Mouse (Mus musculus) left cerebral cortex, adult 8-10 months (tissue): ENCODE measurements around the gene Phactr1. TPM values are rescaled to one million over a fixed set of nuclear protein-coding genes. Genes with fewer than 3 reads are reported as not detected.

ENCODE experiments used
- DNase-seq, 2 experiments: peaks; one replicate each; pipeline ENCODE4 v3.0.0; 2022; ENCODE audit warnings: low spot score in 2 of 2
- total RNA-seq, 4 experiments: library from RNA; stranded (reverse); gene quantifications; 2 replicates each; pipeline ENCODE4 v1.2.4; 2022

Phactr1 gene
- 100 to 1,000 TPM; 515 to 570 (median 537) TPM for total RNA-seq

DNA sequence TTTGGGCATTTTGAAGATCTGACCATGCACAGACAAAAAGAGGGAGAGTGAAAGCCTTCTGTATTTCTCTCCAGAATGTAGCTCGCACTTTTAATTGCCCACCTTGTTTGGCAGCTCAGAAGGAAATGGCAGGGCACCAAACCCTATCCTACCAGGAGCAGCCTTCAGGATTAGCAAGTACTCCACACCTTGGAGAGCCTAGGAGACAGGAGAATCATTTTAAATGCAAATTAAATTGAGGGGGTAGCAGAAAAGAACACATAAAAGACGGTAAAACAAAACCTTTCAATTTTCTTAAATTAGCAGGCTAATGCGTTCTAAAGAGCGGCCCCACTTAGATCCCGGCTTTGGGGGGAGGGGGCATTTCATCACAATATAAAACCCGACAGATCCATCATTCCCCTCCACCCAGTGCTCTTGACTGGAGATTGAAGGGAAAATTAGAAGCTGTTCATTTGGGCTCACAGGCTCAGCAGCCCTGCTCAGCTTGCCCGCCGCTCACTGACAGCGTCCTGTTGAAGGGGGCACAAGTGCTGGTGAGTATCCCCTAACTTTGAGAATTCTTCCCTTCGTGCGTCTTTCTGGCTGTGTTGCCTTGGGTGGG lies at the start of gene Phactr1:
Gene Phactr1, plus strand, starts transcription at position 233 of the 604 bp plus-strand sequence.
- peak in 1 of 2 experiments; percentile 56 for DNase-seq

DNA sequence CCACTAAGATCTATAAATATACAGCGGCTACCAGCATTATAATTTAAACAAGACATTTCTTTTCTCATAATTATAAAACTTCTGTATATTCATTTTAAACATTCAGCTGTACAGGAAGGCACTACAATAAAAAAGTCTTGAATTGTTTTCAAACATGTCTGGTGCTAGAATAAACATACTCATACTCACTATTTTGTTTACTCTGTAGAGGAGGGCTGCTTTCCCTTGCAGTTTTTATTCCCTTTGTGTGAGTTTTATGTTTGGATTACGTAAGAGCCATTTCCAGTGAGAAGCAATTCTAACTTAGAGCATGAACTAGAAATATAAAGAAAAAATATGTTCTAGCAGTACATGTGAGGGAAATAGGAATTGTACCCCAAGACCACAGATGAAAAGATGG lies 45.5 kb upstream of the Phactr1 start:
- no peak for DNase-seq

GRCm38 (mm10) chr13:42650228-42650627 lies 30.2 kb upstream of the Phactr1 start:
- no peak for DNase-seq

DNA sequence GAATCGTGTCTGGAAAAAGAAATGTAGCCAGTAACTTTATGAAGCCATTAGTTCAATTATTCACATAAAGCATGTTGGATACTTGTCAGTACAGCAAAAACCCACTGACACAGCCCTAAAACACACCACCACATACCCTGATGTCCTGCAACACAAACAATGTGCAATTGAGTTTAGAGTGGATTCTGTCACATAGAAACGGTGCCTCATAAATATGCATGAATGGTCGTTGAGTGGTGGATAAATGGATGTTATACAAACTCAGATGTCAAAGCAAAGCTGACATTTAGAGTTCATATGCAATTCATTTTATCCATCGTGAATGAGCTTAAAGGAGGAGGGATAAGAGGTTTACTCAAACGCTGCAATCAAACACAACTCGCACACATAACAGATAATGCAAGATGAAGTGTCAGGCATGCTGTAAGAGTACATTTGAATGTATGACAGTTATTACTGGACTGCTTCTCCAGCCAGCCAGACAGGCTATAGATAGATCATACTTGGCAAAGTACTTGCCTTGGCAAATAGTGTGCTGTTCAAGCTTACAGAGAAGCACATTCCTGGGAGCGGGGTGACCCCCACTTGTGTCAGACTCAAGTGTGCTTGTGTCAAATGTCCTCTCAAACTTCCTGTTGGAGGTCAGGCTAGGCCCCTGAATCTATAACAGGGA lies 23.6 kb upstream of the Phactr1 start:
- no peak for DNase-seq

- peak in 1 of 2 experiments; percentile 67 for DNase-seq
Observed at GRCm38 (mm10) chr13:42671651-42672290, 8.7 kb upstream of the Phactr1 start.

GRCm38 (mm10) chr13:42681299-42681698 lies 876 bp downstream of the Phactr1 start:
- peak in 1 of 2 experiments; percentile 50 for DNase-seq

GRCm38 (mm10) chr13:42684181-42684580 lies 3.8 kb downstream of the Phactr1 start:
- peak; percentile 50 to 95 for DNase-seq

DNA sequence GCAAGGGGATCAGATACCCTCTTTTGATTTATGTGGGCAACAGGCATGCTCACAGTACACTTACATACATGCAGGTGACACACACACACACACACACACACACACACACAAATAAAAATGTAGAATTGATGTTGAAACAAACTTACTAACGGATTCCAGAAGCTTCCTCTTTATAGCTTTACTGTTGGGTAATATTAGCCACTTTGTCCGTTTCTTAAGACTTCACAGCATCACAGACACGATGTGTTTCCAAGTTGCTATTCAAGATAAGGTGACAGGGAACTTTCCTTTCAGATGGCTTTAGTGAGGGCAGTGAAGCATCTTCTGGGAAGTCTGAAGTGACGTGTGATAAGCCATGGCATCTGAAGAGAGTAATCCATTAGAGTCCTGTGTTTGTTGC lies 11.8 kb downstream of the Phactr1 start:
- DNase-seq, result no peak

DNA sequence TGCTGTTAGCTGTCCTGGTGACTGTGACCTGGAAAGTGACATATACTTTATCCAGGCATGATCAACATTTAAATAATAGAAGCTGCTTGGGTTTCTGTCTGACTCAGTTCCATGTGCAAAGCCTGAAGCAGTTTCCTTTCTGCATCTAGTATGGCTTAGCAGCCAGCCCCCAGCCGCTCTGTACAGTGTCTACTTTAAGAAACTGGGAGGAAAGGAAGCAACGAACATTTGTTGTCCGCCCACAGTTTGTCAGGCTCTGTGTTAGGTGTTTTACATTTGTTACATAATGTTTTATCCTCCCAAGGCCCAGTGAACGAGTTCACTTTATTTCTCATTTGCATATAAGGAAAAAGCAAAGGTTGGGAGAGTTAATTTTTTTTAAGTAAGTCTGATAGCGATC lies 16.2 kb downstream of the Phactr1 start:
- DNase-seq, result peak in 1 of 2 experiments; percentile 93

- DNase-seq, result no peak
Observed at GRCm38 (mm10) chr13:42709148-42709547, 28.7 kb downstream of the Phactr1 start.

DNA sequence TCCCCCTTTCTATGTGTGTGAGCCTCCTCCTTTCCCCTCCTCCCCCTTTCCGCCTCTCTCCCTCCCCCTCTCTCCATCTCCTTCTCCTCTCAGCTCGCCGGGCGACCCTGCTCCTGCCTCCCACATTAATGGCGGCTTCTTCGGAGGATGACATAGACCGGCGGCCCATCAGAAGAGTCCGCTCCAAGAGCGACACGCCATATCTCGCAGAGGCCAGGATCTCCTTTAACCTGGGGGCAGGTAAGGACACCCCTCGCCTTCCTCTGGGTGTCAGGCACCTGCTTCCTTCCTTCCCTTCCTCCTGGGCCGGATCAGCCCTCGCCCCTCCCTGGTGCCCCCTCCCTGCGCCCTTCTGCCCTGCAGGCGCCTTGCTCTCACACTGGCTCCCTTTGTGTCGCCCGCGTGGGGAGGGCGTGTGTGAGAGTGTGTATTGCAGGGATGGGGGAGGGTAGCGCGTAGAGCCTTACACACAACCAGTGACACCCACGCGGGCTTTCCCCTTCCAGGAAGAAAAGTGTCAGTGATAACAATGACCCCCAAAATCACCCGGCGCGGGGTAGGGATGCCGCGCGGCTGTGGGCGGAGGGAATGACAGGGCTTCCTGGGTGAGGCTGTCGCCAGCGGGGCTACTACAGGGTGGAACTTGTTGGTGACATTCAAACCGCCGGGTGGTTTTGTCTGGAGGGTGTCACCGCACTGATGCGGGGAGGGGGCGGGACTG lies 29.3 kb downstream of the Phactr1 start:
- peak in 1 of 2 experiments; percentile 51 for DNase-seq

DNA sequence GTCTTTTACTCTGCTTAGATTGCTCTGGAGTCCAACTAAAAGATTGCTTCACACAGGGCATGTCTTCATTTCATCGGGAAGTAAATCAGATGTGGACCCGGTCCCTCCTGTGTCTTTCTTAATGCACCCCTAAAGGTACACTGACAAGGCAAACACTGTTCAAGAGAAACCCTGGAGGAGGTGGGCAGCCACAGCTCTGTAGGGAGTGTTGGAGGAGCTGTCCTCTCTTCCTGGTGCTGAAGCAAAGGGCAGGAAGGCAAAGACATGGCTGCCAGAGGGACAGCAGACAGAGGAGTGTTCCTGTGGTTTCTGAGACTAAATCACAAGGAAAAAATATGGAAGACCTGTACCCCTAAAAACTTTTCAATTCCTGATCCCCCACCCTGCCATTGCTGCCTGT lies 31.1 kb downstream of the Phactr1 start:
- DNase-seq, result no peak

- no peak for DNase-seq
Observed at GRCm38 (mm10) chr13:42719401-42719800, 39.0 kb downstream of the Phactr1 start.

DNA sequence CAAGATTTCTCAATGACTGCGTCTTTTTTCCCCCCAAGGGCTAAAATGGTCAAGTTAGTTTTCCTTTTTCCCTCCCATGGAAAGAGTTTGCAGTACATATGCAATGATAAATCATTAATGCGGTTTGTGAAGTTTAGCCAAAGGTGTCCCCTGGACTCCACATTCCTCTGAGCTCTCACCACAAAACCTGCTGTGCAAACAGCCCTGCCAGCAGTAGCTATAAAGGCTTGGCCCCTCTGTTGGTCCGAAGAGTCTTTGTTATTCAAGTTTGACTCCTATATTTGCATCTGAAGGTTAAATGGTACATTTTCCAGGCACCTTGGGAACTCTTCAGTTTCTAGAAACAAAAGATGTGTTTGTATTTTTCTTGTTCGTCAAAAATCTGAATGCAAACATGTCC lies 39.7 kb downstream of the Phactr1 start:
- no peak for DNase-seq

DNA sequence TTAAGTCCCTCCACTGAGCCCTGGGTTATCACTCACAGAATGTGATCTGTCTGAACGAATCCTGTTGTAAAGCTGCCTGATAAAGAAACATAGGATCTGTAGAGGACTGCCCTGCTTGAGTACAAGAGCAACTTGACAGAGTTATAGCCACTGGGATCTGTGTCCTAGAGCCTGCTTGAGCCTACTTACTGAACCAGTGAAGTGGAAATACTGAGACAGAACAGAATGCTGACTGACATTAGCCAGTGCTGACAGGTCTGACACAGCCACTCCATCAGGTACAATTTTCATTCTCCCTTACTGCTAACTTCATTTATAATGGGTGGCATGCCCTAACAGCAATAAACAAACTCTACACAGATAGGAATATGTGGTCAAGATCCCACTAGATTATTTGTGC lies 40.2 kb downstream of the Phactr1 start:
- DNase-seq, result no peak

DNA sequence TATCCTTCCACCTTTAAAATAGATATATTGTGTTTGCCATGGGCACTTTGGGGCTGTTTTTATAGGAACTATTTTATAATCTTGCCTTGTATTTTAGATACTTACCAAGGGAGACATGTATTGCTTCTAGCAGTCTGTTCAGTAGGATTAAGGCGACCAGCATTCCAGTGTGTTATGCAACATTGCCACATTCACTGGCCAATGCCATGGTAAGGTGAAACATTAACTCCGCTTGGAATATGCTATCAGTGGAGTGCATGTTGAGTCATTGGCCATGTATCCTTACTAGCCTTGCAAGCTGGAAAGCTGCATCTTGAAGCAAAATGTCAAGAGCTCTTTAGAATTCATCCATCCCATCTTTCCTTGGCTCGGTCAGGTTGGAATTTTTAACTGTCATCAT lies 43.6 kb downstream of the Phactr1 start:
- no peak for DNase-seq

GRCm38 (mm10) chr13:42725709-42726231 lies 45.3 kb downstream of the Phactr1 start:
- DNase-seq, result no peak

- DNase-seq, result no peak
Observed at GRCm38 (mm10) chr13:42737486-42737885, 57.1 kb downstream of the Phactr1 start.

DNA sequence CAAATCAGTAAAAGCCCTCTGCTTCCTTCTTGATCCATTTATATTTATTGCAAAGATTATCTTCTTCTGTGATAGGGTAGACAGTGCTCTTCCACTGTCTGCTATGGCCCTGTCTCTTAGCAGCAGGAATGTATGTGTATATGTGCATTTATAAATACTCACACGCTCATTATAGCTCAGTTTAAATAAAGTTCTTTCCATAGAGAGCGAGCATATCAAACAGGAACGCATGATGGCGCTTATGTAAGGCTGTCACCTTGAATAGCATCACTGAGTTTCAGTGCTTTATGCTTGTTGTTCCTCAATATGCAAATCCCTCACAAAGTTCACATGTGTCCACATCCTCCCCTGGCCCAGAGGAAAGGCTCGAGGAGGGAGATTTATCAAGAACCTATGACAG lies 57.7 kb downstream of the Phactr1 start:
- DNase-seq, result no peak

- no peak for DNase-seq
Observed at GRCm38 (mm10) chr13:42742226-42742625, 61.8 kb downstream of the Phactr1 start.

- peak in 1 of 2 experiments; percentile 57 for DNase-seq
Observed at GRCm38 (mm10) chr13:42744467-42744866, 64.0 kb downstream of the Phactr1 start.
